Mouse (Mus musculus) T-helper 17 cell (primary cell): ENCODE results near the gene Gm364.

Experiments used
- in situ Hi-C, 2 experiments: fragments of 300-600 bp; cut with MboI, MseI; formaldehyde crosslinking; loops; 1 replicate in 1 of 2; 2 replicates in 1 of 2; pipeline ENCODE4 v1.15.1; 2025; ENCODE audit warnings: high pct_unique_total_duplicates in 2 of 2

Gene Gm364

GRCm38 (mm10) chrX:57408769-57409168, at the start of gene Gm364:
Gene Gm364, plus strand, starts transcription at chrX:57409154.
- in situ Hi-C loops = no loop called here

- in situ Hi-C loops = no loop called here
These were observed 49.6 kb upstream of the Gm364 start for GRCm38 (mm10) chrX:57359316-57359715.

- in situ Hi-C loops = no loop called here
These were observed 43.9 kb upstream of the Gm364 start for GRCm38 (mm10) chrX:57364891-57365569.

GRCm38 (mm10) chrX:57372965-57373364, 36.0 kb upstream of the Gm364 start:
- in situ Hi-C loops = no loop called here

- in situ Hi-C loops = no loop called here
These were observed 35.4 kb upstream of the Gm364 start for GRCm38 (mm10) chrX:57373543-57373942.

- in situ Hi-C loops = no loop called here
These were observed 34.9 kb upstream of the Gm364 start for GRCm38 (mm10) chrX:57374029-57374428.

- in situ Hi-C loops = no loop called here
These were observed 31.9 kb upstream of the Gm364 start for GRCm38 (mm10) chrX:57377096-57377495.

- in situ Hi-C loops = no loop called here
These were observed 30.4 kb upstream of the Gm364 start for GRCm38 (mm10) chrX:57378579-57378978.

- in situ Hi-C loops = loop anchor here in 1 of 2 experiments (10.0 kb wide), 1 partner anchor 1036 kb away; the partner anchor contains the start of gene Zfp449
These were observed 28.0 kb upstream of the Gm364 start for GRCm38 (mm10) chrX:57380915-57381314.

- in situ Hi-C loops = no loop called here
These were observed 16.3 kb upstream of the Gm364 start, which contains the start of gene Rbmx for GRCm38 (mm10) chrX:57392367-57393246. Gene Rbmx, minus strand, starts transcription at chrX:57393036.

- in situ Hi-C loops = no loop called here
These were observed 15.5 kb upstream of the Gm364 start for GRCm38 (mm10) chrX:57393412-57393811.

- in situ Hi-C loops = no loop called here
These were observed 7.6 kb upstream of the Gm364 start for GRCm38 (mm10) chrX:57401388-57401787.

- in situ Hi-C loops = no loop called here
These were observed 5.3 kb upstream of the Gm364 start for GRCm38 (mm10) chrX:57403651-57404050.

GRCm38 (mm10) chrX:57431610-57432009, 22.7 kb downstream of the Gm364 start:
- in situ Hi-C loops = loop anchor here (5.0 to 25.0 kb wide), 3 partner anchors 246 to 1056 kb away; no protein-coding TSS in a partner anchor

- in situ Hi-C loops = loop anchor here (5.0 to 25.0 kb wide), 3 partner anchors 243 to 1053 kb away; no protein-coding TSS in a partner anchor
These were observed 24.9 kb downstream of the Gm364 start for GRCm38 (mm10) chrX:57433897-57434296.

- in situ Hi-C loops = no loop called here
These were observed 94.7 kb downstream of the Gm364 start, which contains the start of gene Gpr101 for GRCm38 (mm10) chrX:57503634-57504033. Gene Gpr101, minus strand, starts transcription at chrX:57503757.

GRCm38 (mm10) chrX:57506247-57506646, 97.3 kb downstream of the Gm364 start:
- in situ Hi-C loops = no loop called here

- in situ Hi-C loops = loop anchor here in 1 of 2 experiments (5.0 kb wide), 1 partner anchor 51 kb away; no protein-coding TSS in a partner anchor
These were observed 112.5 kb downstream of the Gm364 start for GRCm38 (mm10) chrX:57521117-57522095.
